Mouse (Mus musculus): ENCODE measurements around the gene Lgr6.

Lgr6 gene

GRCm38 (mm10) chr1:135129543-135130183, 24.6 kb upstream of the Lgr6 start:
- in situ Hi-C loops (cut with MboI, MseI), result loop anchor here (5.0 to 10.0 kb wide), 3 partner anchors 1005 to 1067 kb away; partner anchors contain the start of genes Btg2 (in 1 of the 2) and Kif21b (in 1 of the 2)

GRCm38 (mm10) chr1:135128986-135129385, 23.9 kb upstream of the Lgr6 start:
- in situ Hi-C loops (cut with MboI, MseI), result no loop called here

GRCm38 (mm10) chr1:135128011-135128441, 22.9 kb upstream of the Lgr6 start:
- in situ Hi-C loops (cut with MboI, MseI), result no loop called here

GRCm38 (mm10) chr1:135126443-135127027, 21.5 kb upstream of the Lgr6 start:
- in situ Hi-C loops (cut with MboI, MseI), result no loop called here

- in situ Hi-C loops (cut with MboI, MseI), result no loop called here
Observed at GRCm38 (mm10) chr1:135125990-135126389, 20.9 kb upstream of the Lgr6 start.

GRCm38 (mm10) chr1:135124573-135125363, 19.7 kb upstream of the Lgr6 start:
- in situ Hi-C loops (cut with MboI, MseI), result no loop called here

GRCm38 (mm10) chr1:135112661-135113060, 7.6 kb upstream of the Lgr6 start:
- in situ Hi-C loops (cut with MboI, MseI), result loop anchor here in 1 of 2 experiments (10.0 kb wide), 1 partner anchor 1298 kb away; no protein-coding TSS in a partner anchor

GRCm38 (mm10) chr1:135111271-135111670, 6.2 kb upstream of the Lgr6 start:
- in situ Hi-C loops (cut with MboI, MseI), result loop anchor here in 1 of 2 experiments (10.0 kb wide), 1 partner anchor 1296 kb away; no protein-coding TSS in a partner anchor

GRCm38 (mm10) chr1:135110075-135110474, 5.0 kb upstream of the Lgr6 start:
- in situ Hi-C loops (cut with MboI, MseI), result loop anchor here in 1 of 2 experiments (10.0 kb wide), 1 partner anchor 1295 kb away; no protein-coding TSS in a partner anchor

- in situ Hi-C loops (cut with MboI, MseI), result no loop called here
Observed at GRCm38 (mm10) chr1:135108611-135109010, 3.5 kb upstream of the Lgr6 start.

GRCm38 (mm10) chr1:135105951-135106350, 875 bp upstream of the Lgr6 start:
- in situ Hi-C loops (cut with MboI, MseI), result no loop called here

GRCm38 (mm10) chr1:135100400-135100799, 4.7 kb downstream of the Lgr6 start:
- in situ Hi-C loops (cut with MboI, MseI), result loop anchor here (5.0 kb wide), 1 partner anchor 108 kb away; no protein-coding TSS in a partner anchor

GRCm38 (mm10) chr1:135098441-135098840, 6.6 kb downstream of the Lgr6 start:
- in situ Hi-C loops (cut with MboI, MseI), result no loop called here

- in situ Hi-C loops (cut with MboI, MseI), result no loop called here
Observed at GRCm38 (mm10) chr1:135097441-135097840, 7.6 kb downstream of the Lgr6 start.

- in situ Hi-C loops (cut with MboI, MseI), result no loop called here
Observed at GRCm38 (mm10) chr1:135096312-135096711, 8.8 kb downstream of the Lgr6 start.

GRCm38 (mm10) chr1:135095189-135095588, 9.9 kb downstream of the Lgr6 start:
- in situ Hi-C loops (cut with MboI, MseI), result no loop called here

- in situ Hi-C loops (cut with MboI, MseI), result no loop called here
Observed at GRCm38 (mm10) chr1:135094723-135095122, 10.4 kb downstream of the Lgr6 start.

GRCm38 (mm10) chr1:135090914-135091313, 14.2 kb downstream of the Lgr6 start:
- in situ Hi-C loops (cut with MboI, MseI), result no loop called here

- in situ Hi-C loops (cut with MboI, MseI), result loop anchor here in 1 of 2 experiments (10.0 kb wide), 1 partner anchor 405 kb away; no protein-coding TSS in a partner anchor
Observed at GRCm38 (mm10) chr1:135089626-135090025, 15.4 kb downstream of the Lgr6 start.

GRCm38 (mm10) chr1:135087414-135087813, 17.7 kb downstream of the Lgr6 start:
- in situ Hi-C loops (cut with MboI, MseI), result loop anchor here in 1 of 2 experiments (10.0 kb wide), 1 partner anchor 403 kb away; no protein-coding TSS in a partner anchor

- in situ Hi-C loops (cut with MboI, MseI), result loop anchor here in 1 of 2 experiments (10.0 kb wide), 1 partner anchor 401 kb away; no protein-coding TSS in a partner anchor
Observed at GRCm38 (mm10) chr1:135086015-135086414, 19.1 kb downstream of the Lgr6 start.

Measured in T-helper 17 cell (primary cell).